Comparison of ENCODE assay signal across 14 mouse cellular contexts in genomic region chr7:135258053-135258753, GRCm38 (mm10). TPM values are rescaled to one million over a fixed set of nuclear protein-coding genes. Genes with fewer than 3 reads are reported as not detected.
"Had no signal": no experiment of that assay in that cellular context is flagged by ENCODE, and none has a peak within 500 bp of the region (broad histone marks: within the 10 kb centered on the region; RNA-seq: fewer than 3 reads in every experiment).

Gene Nps, plus strand, starts transcription at chr7:135258703.

RNA-seq across cellular contexts. Expression of gene Nps, which starts in this region (rescaled TPM):
- total RNA-seq: layer of hippocampus, postnatal 25 days; left cerebral cortex, adult 18-20 months; left cerebral cortex, postnatal 25 days; monocyte, adult 5-6 weeks; neutrophil, adult 5-6 weeks had no signal
- polyA plus RNA-seq: kidney, embryonic 16.5 days; limb, embryonic 10.5 days; liver, embryonic 12.5 days; liver, embryonic 15.5 days; midbrain, embryonic 10.5 days; midbrain, embryonic 13.5 days; neural tube, embryonic 13.5 days; stomach, embryonic 14.5 days; stomach, postnatal 0 days had no signal
